Mouse (Mus musculus) liver, adult 2 months (tissue): Measurements from ENCODE around the gene Klrb1b. TPM values are rescaled to one million over a fixed set of nuclear protein-coding genes. Genes with fewer than 3 reads are reported as not detected.

ENCODE experiments used
- DNase-seq: peaks from one replicate; pipeline ENCODE4 v3.0.0-alpha.2; 2011; ENCODE audit warnings: low read depth, low spot score; ENCODE audit errors: extremely low read depth
- H3K27ac ChIP-seq: fragments of 200-500 bp; replicated peaks from 2 replicates; pipeline ENCODE4 v1.5.1; 2012; ENCODE audit warnings: low read depth, mild to moderate bottlenecking, control low read depth, inconsistent platforms, low read length; ENCODE audit not compliant: insufficient read depth
- H3K27me3 ChIP-seq: fragments of 200-500 bp; 2 replicates; pipeline ENCODE4 v1.6.1; 2012; ENCODE audit warnings: mild to moderate bottlenecking, moderate library complexity, low read length, inconsistent platforms; ENCODE audit not compliant: control insufficient read depth, insufficient read depth
- H3K36me3 ChIP-seq: fragments of 200-500 bp; 2 replicates; pipeline ENCODE4 v1.6.1; 2012; ENCODE audit warnings: low read length, inconsistent platforms; ENCODE audit not compliant: control insufficient read depth, insufficient read depth
- H3K4me1 ChIP-seq: fragments of 200-500 bp; 2 replicates; pipeline ENCODE4 v1.6.1; 2011; ENCODE audit warnings: low read length; ENCODE audit not compliant: control insufficient read depth, insufficient read depth
- H3K4me3 ChIP-seq: fragments of 200-500 bp; 2 replicates; pipeline ENCODE4 v1.5.1; 2011; ENCODE audit warnings: low read depth, mild to moderate bottlenecking, control low read depth, low read length, moderate library complexity; ENCODE audit not compliant: insufficient read depth
- H3K79me2 ChIP-seq: fragments of 200-500 bp; 2 replicates; pipeline ENCODE4 v1.6.1; 2012; ENCODE audit warnings: inconsistent platforms, mild to moderate bottlenecking, low read length, moderate library complexity; ENCODE audit not compliant: control insufficient read depth, insufficient read depth
- H3K9ac ChIP-seq: fragments of 200-500 bp; 2 replicates; pipeline ENCODE4 v1.6.1; 2012; ENCODE audit warnings: low read depth, mild to moderate bottlenecking, control low read depth, inconsistent platforms, low read length
- CTCF ChIP-seq: fragments of 200-500 bp; IDR thresholded peaks from 2 replicates; pipeline ENCODE4 v1.5.1; 2011; ENCODE audit warnings: low read depth, low read length, control low read depth
- POLR2A ChIP-seq: fragments of 200-500 bp; IDR thresholded peaks from 2 replicates; pipeline ENCODE4 v1.6.1; 2011; ENCODE audit warnings: low read length, control low read depth; ENCODE audit not compliant: insufficient read depth; ENCODE audit errors: extremely low read depth
- WGBS: fragments of 180-500 bp; shearing (Covaris S2); methylation state at CpG from one replicate; pipeline ENCODE4 v1.1.7; 2018; 5-methylcytosine and 5-hydroxymethylcytosine counted together
- polyA plus RNA-seq: library from polyadenylated mRNA; depleted of rRNA; stranded (reverse); fragments of >200 nt; gene quantifications from 2 replicates; pipeline ENCODE4 v1.2.3, GENCODE M21; 2012; rRNA removed
- total RNA-seq: library from RNA; depleted of rRNA; stranded (reverse); fragments of >200 nt; gene quantifications from 2 replicates; pipeline ENCODE4 v1.2.3, GENCODE M21; 2014; rRNA removed

The Klrb1b gene
- total and polyA plus RNA-seq, 2 experiments, result 0.09 TPM; not detected in 1

DNA sequence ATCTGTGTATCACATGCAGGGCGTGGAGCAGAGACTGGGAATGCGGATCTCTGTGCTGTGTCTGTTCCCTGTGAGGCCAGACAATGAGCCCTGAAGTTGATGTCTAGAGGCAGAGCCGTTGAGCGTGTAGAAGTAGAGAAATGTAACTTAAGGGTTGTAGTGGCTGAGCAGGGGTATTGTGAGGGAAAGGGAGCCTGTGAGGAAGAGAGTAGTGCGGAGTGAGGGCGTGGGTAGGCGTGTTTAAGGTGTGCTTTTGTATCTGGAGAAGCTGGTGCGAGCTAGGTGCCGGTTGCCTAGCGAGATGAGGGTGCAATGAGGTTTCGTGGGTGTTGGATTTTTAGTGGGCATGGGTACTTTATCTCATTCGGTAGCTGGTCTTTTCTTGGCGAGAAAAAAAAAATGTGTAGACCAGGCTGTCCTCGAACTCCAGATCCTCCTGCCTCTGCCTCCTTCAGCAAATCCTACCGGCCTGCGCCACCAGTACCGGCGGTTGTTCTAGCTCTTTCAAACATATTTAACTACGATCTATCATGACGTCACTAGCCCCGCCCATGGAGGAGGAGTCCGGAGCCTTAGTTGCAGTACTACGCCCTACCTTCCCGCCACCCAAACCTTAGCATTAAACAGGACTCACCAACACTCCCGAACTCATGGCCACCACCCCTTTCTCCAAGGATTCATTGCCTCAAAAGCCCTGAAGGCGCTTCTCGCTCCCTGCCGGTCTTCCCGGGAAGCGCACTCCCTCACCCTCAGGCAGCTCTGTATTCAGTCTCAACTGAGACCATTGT is 62.2 kb downstream of the Klrb1b start:
- H3K79me2 ChIP-seq, result no peaks in the 10 kb centered on the region
- no peaks in the 10 kb centered on the region for H3K27me3 ChIP-seq
- no peaks in the 10 kb centered on the region for H3K36me3 ChIP-seq
- H3K27ac ChIP-seq, result no peak overlapping the region
- peak overlapping the region; percentile 41 for H3K4me3 ChIP-seq
- no peak overlapping the region for H3K9ac ChIP-seq
- DNase-seq, result peak; percentile 97
- TF ChIP-seq POLR2A (no peak), CTCF (peak; percentile 82)
- WGBS, result 6% methylated on average over 30 of the region's 30 CpGs
- H3K4me1 ChIP-seq, result peaks cover 1% of the 10 kb centered on the region; the same call in 1 of the 2 replicates

Other genes with a start within 250 kb of the Klrb1b start
- 3.8 and 8.8 TPM in 2 replicates for gene A2ml1, start 244.7 kb downstream of the Klrb1b start, total RNA-seq
- gene A2ml1, start 244.7 kb downstream of the Klrb1b start, polyA plus RNA-seq, result 3.7 and 7.5 TPM in 2 replicates
- gene Klrb1a, start 202.8 kb downstream of the Klrb1b start, total RNA-seq, result not detected in 2 replicates
- gene Klrb1a, start 202.8 kb downstream of the Klrb1b start, polyA plus RNA-seq, result not detected in 2 replicates
- 9.0 and 25.9 TPM in 2 replicates for gene Clec2h, start 163.9 kb downstream of the Klrb1b start, total RNA-seq
- gene Clec2h, start 163.9 kb downstream of the Klrb1b start, polyA plus RNA-seq, result 0.22 and 0.62 TPM in 2 replicates
- not detected in 2 replicates for gene Klrb1, start 103.3 kb downstream of the Klrb1b start, total RNA-seq
- gene Klrb1, start 103.3 kb downstream of the Klrb1b start, polyA plus RNA-seq, result not detected in 2 replicates
- gene Klrb1c, start 37.1 kb downstream of the Klrb1b start, total RNA-seq, result 0.74 and 1.1 TPM in 2 replicates
- gene Klrb1c, start 37.1 kb downstream of the Klrb1b start, polyA plus RNA-seq, result 0.13 and 0.17 TPM in 2 replicates
- 0.37 TPM in 1 of 2 replicates, not detected in the other for gene Gm44511, start within 50 bp of the Klrb1b start, total RNA-seq
- not detected in 2 replicates for gene Gm44511, start within 50 bp of the Klrb1b start, polyA plus RNA-seq
- gene Clec2i, start 61.3 kb upstream of the Klrb1b start, total RNA-seq, result 0.60 and 0.65 TPM in 2 replicates
- gene Clec2i, start 61.3 kb upstream of the Klrb1b start, polyA plus RNA-seq, result 0.07 and 0.10 TPM in 2 replicates
- 1.1 and 3.3 TPM in 2 replicates for gene BC035044, start 64.8 kb upstream of the Klrb1b start, total RNA-seq
- 0.15 and 0.31 TPM in 2 replicates for gene BC035044, start 64.8 kb upstream of the Klrb1b start, polyA plus RNA-seq
- gene Clec2g, start 108.0 kb upstream of the Klrb1b start, total RNA-seq, result 0.20 TPM in 1 of 2 replicates, not detected in the other
- not detected in 2 replicates for gene Clec2g, start 108.0 kb upstream of the Klrb1b start, polyA plus RNA-seq
- not detected in 2 replicates for gene Klrb1f, start 219.6 kb upstream of the Klrb1b start, total RNA-seq
- gene Klrb1f, start 219.6 kb upstream of the Klrb1b start, polyA plus RNA-seq, result not detected in 2 replicates